Mouse (Mus musculus): ENCODE measurements around the gene Samd4b.

GRCm38 (mm10) chr7:28362441-28363060, 235.4 kb downstream of the Samd4b start:
- TF ChIP-seq TAL1 (conservative IDR thresholded peaks at IDR 0.05; ENCODE audit: low read depth, low read length) (no peak), CTCF (IDR thresholded peaks at IDR 0.05; ENCODE audit: low read depth, low read length) (no peak), GATA1 (IDR thresholded peaks at IDR 0.05; ENCODE audit: borderline replicate concordance, low read length) (no peak), GATA2 (IDR thresholded peaks at IDR 0.05; ENCODE audit: borderline replicate concordance, low read depth, low read length) (no peak)
